In genomic region chr5:143606756-143607155, GRCm38 (mm10) we compare ENCODE assay signal across 19 mouse cellular contexts.
"Had no signal": no experiment of that assay in that cellular context is flagged by ENCODE, and none has a peak within 500 bp of the region (broad histone marks: within the 10 kb centered on the region; RNA-seq: fewer than 3 reads in every experiment).

No protein-coding gene starts in this region.

- ATAC-seq: midbrain, embryonic 16.5 days had no signal

- H3K9me3 ChIP-seq: midbrain, embryonic 10.5 days; midbrain, embryonic 12.5 days; neural tube, embryonic 13.5 days; neural tube, embryonic 15.5 days had no signal

- H3K27me3 ChIP-seq: midbrain, embryonic 12.5 days; neural tube, embryonic 13.5 days; neural tube, embryonic 15.5 days had no signal

- DNase-seq: lung, adult 18-20 months; lung, embryonic 14.5 days; lung, postnatal 10 days; lung, postnatal 4 days; midbrain, embryonic 14.5 days; retina, postnatal 1 day; right cerebral cortex, adult 18-20 months; right cerebral cortex, postnatal 25 days; right cerebral cortex, postnatal 4 days; spleen, adult 18-20 months; thymus, adult 18-20 months; thymus, postnatal 14 days; thymus, postnatal 36 days had no signal

- H3K9ac ChIP-seq: lung, embryonic 14.5 days; midbrain, embryonic 12.5 days; neural tube, embryonic 13.5 days; neural tube, embryonic 15.5 days had no signal

- H3K27ac ChIP-seq: midbrain, embryonic 10.5 days; midbrain, embryonic 12.5 days; neural tube, embryonic 13.5 days; neural tube, embryonic 15.5 days had no signal

- H3K36me3 ChIP-seq: midbrain, embryonic 10.5 days; midbrain, embryonic 12.5 days; neural tube, embryonic 13.5 days; neural tube, embryonic 15.5 days had no signal

- H3K4me3 ChIP-seq: midbrain, embryonic 10.5 days; midbrain, embryonic 12.5 days; myocyte; neural tube, embryonic 13.5 days; neural tube, embryonic 15.5 days had no signal

- H3K4me1 ChIP-seq: midbrain, embryonic 10.5 days; midbrain, embryonic 12.5 days; neural tube, embryonic 13.5 days; neural tube, embryonic 15.5 days had no signal

- H3K4me2 ChIP-seq: lung, embryonic 14.5 days; midbrain, embryonic 12.5 days; neural tube, embryonic 13.5 days; neural tube, embryonic 15.5 days had no signal
